Mouse (Mus musculus) adrenal gland, postnatal 25 days (tissue): ENCODE results near the gene Clybl. TPM values are rescaled to one million over a fixed set of nuclear protein-coding genes. Genes with fewer than 3 reads are reported as not detected.

ENCODE experiments used
- DNase-seq: peaks from one replicate; pipeline ENCODE4 v3.0.0; 2021; ENCODE audit warnings: mixed read lengths
- total RNA-seq: library from RNA; stranded (reverse); gene quantifications from 2 replicates; pipeline ENCODE4 v1.2.3, GENCODE M21; 2021

The Clybl gene
- total RNA-seq, 1 experiment from 2014 or later = 65.8 TPM

DNA sequence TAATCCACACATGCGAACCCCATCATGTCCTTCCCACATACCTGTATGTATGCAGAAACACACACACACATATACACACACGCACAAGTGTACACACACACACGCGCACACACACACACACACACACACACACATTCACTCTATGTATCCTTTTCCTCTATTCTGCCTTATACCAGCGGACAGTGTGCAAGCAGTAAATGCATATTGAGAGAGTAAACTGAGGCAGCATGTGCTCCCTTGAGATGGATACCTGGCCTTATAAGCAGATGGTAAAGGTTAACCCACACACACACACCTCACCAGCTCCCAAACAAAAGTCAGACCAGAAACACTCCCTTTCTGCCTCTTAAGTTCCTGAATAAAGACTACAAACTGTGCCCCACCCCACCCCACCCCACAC lies 204.3 kb downstream of the Clybl start:
- no peak for DNase-seq

DNA sequence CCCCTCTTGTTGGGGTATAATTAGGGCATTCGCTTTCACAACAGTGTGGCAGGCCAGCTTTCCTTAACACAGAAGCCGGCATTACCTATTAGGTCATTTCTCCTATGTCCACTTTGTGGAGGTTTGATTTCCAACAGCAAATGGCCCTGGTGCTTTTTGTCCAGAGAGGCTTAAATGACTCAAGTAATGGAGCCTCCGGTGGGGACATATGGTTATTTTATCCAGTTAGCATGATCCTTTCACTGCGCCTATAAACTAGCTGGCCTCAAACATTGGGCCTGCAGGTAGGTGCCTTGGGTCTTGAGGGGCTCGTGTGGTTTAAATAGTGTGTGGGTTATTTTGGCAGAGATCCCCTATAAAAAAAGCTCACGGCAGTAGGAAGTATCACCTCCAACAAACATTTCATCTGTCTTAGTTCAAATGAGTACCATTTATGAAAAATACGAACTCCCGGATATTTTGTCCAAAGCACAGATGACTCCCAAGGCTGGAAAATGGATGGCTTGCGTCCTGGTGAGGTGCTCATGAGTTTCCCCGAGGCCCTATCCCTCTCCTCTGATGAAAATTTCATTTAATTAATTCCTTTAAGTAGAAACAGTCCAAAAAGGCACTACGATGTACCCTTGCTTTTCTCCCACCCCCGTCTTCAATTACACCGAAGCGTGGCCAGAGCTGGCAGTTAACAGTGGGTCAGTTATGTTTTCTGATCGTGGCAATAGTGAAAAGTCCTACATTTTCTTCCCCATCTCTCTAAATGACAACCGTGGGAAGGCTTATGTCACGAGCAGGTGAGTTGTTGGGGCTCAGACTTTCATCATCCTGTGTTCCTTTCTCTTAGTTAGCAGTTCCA lies 205.0 kb downstream of the Clybl start:
- DNase-seq = no peak

- no peak for DNase-seq
Measured at GRCm38 (mm10) chr14:122387781-122388180, 206.3 kb downstream of the Clybl start.

DNA sequence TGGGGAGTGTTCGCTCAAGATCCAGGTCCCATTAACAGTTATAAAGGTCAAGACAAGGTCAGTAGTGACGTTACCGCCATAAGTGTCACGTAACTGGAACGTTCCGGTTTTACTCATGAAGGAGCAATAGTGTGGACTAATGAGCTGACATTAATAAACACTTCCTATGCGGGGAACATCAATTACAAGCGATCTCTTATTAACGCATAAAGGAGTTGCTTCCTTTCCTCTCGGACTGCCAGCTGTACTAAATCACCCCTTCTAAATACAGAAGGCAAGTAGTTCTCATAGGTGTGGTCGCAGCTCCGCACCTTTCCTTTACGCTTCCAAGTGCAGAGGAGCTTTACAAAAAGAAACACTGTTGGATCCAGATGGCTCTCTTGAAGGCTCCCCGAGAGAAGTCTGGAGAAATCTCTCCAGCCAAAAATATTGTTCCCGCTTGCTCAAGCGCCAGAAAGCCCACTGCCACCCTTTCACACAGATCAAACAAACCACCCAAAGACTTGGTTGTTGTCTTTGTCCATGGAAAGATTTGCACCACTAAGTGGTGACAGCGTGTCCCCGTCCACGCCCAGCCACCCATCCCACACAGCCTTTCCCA lies 207.0 kb downstream of the Clybl start:
- no peak for DNase-seq

GRCm38 (mm10) chr14:122389684-122390370 lies 208.3 kb downstream of the Clybl start:
- DNase-seq = no peak

GRCm38 (mm10) chr14:122390935-122391334 lies 209.4 kb downstream of the Clybl start:
- DNase-seq = peak; percentile 18

DNA sequence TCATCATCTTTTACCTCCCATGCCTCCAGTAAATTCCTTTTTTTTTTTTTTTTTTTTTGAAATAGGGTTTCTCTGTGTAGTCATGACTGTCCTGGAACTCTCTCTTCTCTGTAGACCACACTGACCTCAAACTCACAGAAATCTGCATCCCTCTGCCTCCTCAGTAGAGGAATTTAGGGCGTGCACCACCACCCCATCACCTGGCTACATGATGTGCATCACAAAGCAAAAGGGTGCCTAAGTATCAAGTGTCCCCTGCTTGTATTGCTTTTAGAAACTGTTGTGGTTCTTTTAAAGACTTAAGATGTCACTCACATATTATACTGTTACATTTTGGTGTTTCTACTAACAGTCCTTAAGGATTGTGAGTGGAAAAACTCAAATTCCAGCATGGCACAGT lies 211.6 kb downstream of the Clybl start:
- no peak for DNase-seq

DNA sequence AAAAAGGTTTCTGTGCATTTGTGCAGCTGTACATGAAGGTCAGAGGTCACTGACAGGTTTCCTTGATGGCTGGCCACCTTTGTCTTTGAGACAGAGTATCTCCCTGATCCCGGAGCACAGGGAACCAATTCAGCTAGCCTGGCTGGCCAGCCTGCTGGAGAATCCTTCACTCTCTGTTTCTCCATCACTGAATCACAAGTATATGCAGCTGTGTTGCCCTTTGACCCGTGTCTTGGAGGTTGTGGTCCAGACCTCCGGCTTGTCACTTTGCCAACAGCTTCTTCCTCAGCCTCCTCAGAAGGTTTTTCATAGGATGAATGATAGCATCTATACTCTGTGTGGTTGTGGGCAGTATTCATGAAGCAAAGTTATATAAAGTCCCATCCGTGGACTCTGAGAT lies 217.2 kb downstream of the Clybl start:
- no peak for DNase-seq

DNA sequence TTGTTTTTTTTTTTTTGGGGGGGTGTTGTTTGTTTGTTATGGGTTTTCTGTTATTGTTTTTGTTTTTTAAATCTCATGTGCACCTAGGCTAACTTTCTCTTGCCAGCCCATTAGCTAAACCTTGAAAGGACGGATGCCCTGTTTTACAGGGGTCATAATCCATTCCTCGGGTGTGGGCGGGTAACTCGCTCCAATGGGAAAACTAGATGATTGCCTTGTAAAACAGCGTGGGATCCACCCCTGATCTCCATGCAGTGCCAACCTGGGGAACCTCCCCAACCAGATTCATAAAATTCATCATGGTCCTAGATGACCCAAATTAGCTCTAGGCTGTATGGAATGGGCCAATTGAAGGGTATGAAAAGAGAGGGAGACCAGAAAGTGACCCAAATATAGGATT lies 218.4 kb downstream of the Clybl start:
- DNase-seq = no peak

- DNase-seq = no peak
Measured at GRCm38 (mm10) chr14:122401886-122402285, 220.4 kb downstream of the Clybl start.

GRCm38 (mm10) chr14:122402716-122403258 lies 221.3 kb downstream of the Clybl start:
- DNase-seq = no peak

GRCm38 (mm10) chr14:122403422-122403940 lies 222.0 kb downstream of the Clybl start:
- no peak for DNase-seq

DNA sequence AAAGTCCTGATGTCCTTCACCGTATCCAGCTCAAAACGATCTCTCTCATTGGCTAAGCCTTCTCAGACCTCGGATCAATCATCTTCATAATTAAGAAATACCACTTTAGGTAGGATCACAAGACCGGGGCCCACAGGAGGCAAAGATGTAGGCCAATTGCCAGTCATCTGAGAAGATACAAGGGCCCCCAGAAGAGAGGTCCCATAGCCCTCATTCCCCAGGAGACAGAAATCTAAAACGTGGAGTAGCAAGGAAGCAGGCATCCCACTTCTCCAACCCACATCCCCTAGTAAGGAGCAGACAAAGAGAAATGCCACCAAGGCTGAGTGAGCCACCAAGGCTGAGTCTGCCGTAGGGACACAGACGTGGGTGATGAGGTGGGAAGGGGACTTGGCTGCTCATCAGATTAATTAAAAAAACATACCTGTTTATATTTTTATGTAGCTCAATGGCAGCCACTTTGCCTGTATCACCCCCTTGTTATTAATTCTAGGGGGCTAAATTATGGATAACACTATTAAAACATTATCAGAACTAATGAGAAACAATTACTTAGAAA lies 223.2 kb downstream of the Clybl start:
- no peak for DNase-seq

GRCm38 (mm10) chr14:122405236-122405635 lies 223.7 kb downstream of the Clybl start:
- no peak for DNase-seq

- no peak for DNase-seq
Measured at GRCm38 (mm10) chr14:122405897-122406540, 224.5 kb downstream of the Clybl start.

GRCm38 (mm10) chr14:122406541-122407219 lies 225.2 kb downstream of the Clybl start:
- DNase-seq = peak; percentile 11

GRCm38 (mm10) chr14:122412841-122413541 lies 231.5 kb downstream of the Clybl start:
- DNase-seq = no peak

- no peak for DNase-seq
Measured at GRCm38 (mm10) chr14:122413542-122413928, 232.0 kb downstream of the Clybl start.

DNA sequence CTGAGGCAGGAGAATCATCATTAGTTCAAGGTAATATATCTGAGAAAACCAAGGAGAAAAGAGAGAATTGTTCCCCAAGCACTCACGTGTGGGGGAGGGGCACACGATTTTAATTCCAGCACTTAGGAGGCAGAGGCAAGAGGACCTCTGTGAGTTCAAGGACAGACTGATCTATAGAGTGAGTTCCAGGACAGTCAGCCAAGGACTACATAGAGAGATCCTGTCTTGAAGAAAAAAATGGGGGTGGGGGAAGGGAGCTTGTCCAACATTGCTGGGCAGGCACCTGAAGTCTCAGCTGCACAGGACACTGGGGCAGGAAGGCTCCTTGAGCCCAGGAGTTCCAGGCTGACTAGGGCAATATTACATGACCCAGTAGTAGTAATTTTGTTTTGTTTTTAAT lies 233.3 kb downstream of the Clybl start:
- DNase-seq = no peak

GRCm38 (mm10) chr14:122416166-122416771 lies 234.8 kb downstream of the Clybl start:
- DNase-seq = no peak
